Mouse (Mus musculus) large intestine, adult 2 months (tissue): ENCODE data around the gene Tnrc6b. TPM values are rescaled to one million over a fixed set of nuclear protein-coding genes. Genes with fewer than 3 reads are reported as not detected.
A peak's percentile ranks its signal among the peaks of the same experiment; 100 is the strongest.

Experiments
- DNase-seq: peaks from one replicate; pipeline ENCODE4 v3.0.0-alpha.2; 2012; ENCODE audit warnings: low read depth, low spot score
- WGBS: fragments of 180-500 bp; shearing (Covaris S2); methylation state at CpG from one replicate; pipeline ENCODE4 v1.1.7; 2018; 5-methylcytosine and 5-hydroxymethylcytosine counted together
- polyA plus RNA-seq: library from polyadenylated mRNA; depleted of rRNA; stranded (reverse); fragments of >200 nt; gene quantifications from 2 replicates; pipeline ENCODE4 v1.2.3, GENCODE M21; 2012

The Tnrc6b gene
- polyA plus RNA-seq, 1 experiment: 6.5 TPM

DNA sequence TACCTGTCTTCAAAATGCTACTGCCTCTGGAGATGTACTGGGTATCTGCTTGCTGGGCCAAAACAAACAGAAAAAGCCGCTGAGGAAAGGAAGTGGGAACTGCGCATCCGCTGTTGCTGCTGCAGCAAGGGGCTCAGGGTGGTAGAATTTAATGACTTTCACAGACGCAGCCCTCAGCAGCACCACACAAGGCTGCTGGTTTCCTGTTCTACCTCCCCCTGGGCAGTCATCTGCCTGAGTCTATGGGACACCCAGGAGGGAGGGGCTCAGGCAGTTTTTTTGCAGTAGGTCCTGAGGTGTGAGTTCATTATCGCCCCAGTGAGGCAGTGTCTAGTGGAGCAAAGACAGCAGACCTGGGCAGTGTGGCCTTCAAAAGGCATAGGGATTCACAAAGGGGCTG is 13.5 kb upstream of the Tnrc6b start:
- DNase-seq: no peak
- WGBS: 69% methylated on average over 5 of the region's 5 CpGs

DNA sequence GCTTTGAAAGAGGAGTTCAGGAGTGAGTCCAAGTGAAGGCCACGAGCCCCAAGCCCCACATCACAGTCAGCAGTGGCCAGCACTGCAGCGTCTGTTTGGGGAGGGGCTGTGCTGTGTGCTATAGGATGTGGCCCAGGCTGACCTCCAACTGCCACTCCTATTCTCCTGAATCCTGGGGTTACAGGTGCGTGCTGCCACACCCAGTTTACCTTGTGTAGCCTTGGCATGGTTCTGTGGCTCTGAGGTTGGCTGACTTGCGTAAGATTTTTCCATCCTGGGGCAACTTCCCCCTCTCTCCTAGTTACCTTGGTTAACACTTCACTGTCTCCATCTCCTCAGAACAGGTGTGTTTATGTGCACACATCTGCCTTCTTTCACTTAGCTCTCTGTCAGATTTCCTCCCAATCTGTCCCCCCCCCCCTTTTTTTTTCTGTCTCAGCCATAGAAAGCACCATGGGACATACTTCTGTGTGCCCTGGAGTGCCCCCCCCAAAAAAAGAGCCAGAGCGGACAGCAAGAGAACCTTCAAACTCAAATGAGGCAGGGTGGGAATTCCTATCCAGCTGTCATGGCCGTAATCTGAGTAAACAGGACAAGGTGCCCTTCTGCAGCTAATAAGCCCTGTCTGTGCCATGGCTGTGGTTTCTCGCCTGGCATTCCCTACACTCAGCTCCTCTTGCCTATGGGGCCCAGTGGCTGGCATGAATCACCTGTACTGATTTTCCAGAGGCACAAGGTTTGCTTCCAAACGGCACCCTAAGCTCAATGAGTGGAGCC is 9.4 kb upstream of the Tnrc6b start:
- WGBS: 29% methylated on average over 8 of the region's 8 CpGs
- no peak for DNase-seq

- no peak for DNase-seq
- 73% methylated on average over 5 of the region's 5 CpGs for WGBS
Measured at GRCm38 (mm10) chr15:80702910-80703309, 8.2 kb upstream of the Tnrc6b start.

GRCm38 (mm10) chr15:80703495-80703894 is 7.6 kb upstream of the Tnrc6b start:
- 34% methylated on average over 2 of the region's 2 CpGs for whole genome bisulfite sequencing
- no peak for DNase-seq

DNA sequence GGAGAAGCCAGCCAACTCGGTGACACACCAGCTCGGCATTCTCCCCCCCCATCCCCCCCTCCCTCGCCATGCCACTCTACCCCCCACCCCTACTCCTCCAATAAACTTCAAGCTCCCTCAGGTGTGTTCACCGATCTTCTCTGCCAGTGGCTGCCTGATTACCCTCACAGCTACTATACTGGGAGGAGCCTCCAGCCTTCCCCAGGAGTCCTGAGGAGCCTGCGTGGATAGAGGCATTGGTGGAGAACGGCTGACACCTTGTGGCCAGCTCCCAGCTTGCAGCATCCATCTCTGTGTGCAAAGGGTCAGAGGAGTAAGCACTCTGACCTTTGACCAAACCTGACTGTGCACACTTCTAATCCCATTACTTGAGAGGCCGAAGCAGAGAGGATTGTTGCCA is 6.8 kb upstream of the Tnrc6b start:
- no peak for DNase-seq
- 4% methylated on average over 7 of the region's 7 CpGs for WGBS

- DNase-seq: no peak
Measured at GRCm38 (mm10) chr15:80705828-80706549, 5.1 kb upstream of the Tnrc6b start.

GRCm38 (mm10) chr15:80706596-80706995 is 4.5 kb upstream of the Tnrc6b start:
- DNase-seq: no peak
- WGBS: 3% methylated on average over 11 of the region's 11 CpGs

More at GRCm38 (mm10) chr15:80705828-80706549, 5.1 kb upstream of the Tnrc6b start:
- WGBS: 25% methylated on average over 18 of the region's 18 CpGs

DNA sequence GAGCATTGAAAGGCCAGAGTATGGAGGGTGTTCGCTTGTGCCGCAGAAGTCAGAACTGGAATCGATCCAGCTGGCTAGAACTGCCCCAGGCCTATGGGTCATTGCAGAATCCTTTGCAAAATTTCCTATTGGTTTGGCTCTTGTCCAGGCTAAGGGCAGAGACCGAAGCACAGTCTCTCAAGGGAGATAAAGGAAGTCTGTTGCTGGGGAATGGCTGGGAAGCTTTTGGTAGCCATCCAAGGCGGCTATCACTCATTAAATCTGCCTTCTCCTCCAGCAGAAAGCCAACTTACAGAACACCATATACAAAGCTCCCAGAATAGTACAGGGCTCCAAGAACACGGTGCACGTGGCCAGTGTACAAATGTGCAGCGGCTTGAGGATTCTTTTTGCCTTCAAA is 4.0 kb upstream of the Tnrc6b start:
- peak; percentile 79 for DNase-seq
- 13% methylated on average over 8 of the region's 8 CpGs for WGBS

GRCm38 (mm10) chr15:80709593-80709992 is 1.5 kb upstream of the Tnrc6b start:
- DNase-seq: no peak
- WGBS: 27% methylated on average over 6 of the region's 6 CpGs

- 16% methylated on average over 5 of the region's 5 CpGs for WGBS
Measured at GRCm38 (mm10) chr15:80710257-80710607, 881 bp upstream of the Tnrc6b start.

DNA sequence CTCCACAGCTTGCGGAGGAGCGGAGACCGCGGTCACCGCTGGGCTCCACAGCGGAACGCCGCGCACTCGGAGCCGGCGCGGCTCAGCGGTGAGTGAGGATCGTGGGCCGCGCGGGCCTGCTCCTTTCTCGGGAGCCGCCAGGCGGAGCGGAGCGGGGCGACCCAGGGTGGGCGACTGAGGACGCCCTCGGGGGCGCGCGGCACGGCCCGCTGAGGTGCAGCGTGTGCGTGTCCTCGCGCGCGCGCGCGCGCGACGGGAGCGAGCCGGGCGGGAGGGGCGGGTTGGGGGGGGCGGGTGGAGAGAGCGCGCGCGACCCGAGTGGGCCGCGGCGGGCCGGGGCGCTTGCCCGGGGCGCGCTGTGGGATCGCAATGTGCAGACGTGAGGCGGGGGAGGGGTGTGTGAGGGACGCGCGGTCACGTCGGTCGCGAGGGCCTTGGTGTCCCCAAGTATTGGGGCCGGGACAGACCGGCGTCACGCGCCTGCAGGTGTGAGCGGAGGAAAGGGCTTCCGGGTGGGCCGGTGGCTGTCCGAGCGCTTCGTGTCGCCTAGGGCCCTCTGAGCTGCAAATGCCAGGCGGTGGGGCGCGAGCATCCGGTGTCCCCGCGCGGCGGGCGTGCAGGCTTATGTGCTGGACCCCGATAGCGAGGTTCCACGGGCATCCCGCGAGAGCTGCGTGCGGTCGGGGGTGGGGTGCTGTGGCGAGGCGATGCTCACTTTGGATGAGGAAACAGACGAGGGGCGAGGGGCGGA is 463 bp downstream of the Tnrc6b start:
- under 1% methylated on average over 99 of the region's 106 CpGs for WGBS
- no peak for DNase-seq

More at GRCm38 (mm10) chr15:80710257-80710607, 881 bp upstream of the Tnrc6b start:
- no peak for DNase-seq

- WGBS: 90% methylated on average over 4 of the region's 4 CpGs
- no peak for DNase-seq
Measured at GRCm38 (mm10) chr15:80714299-80714698, 3.2 kb downstream of the Tnrc6b start.

DNA sequence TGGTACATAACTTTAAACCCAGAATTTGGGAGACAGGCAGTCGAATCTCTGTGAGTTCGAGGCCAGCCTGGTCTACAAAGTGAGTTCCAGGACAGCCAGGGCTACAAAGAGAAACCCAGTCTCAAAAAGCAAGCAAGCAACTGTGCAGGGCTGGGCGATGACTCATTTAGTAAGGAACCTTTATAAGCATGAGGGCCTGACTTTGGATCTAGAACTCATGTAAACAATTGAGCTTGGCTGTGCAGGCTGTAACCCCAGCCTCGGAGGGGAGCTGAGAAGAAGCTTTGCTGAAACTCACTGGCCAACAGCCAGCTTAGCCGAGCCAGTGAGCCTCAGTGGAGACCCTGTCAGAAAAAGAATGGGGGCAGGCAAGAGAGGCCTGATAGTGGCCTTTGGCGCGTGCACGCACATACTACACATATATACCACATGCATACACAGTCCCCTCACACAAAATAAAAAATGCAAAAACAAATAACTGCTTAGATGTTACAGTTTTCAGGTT is 5.6 kb downstream of the Tnrc6b start:
- WGBS: 72% methylated on average over 8 of the region's 8 CpGs
- no peak for DNase-seq

GRCm38 (mm10) chr15:80717431-80717830 is 6.3 kb downstream of the Tnrc6b start:
- no peak for DNase-seq
- WGBS: 44% methylated on average over 1 of the region's 1 CpGs

DNA sequence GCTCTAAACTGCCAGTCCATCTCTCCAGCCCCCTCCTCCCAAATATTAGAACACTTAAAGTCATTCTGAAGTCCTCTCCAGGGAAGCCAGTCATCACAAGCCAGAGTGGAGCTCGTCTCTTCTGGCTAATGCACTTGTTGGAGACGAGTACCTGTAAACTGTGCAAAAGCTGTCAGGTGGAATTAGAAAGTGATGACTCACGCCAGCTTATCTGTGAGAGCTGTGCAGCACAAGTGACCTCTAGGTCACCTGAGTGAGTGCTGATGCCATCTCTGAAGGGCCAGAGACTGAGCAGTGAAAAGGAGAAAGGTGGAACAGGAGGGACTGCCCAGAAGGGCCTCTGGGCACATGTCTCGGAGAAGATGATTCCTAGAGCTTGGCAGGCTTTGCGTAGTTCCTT is 9.1 kb downstream of the Tnrc6b start:
- DNase-seq: no peak
- 56% methylated on average over 5 of the region's 5 CpGs for WGBS

DNA sequence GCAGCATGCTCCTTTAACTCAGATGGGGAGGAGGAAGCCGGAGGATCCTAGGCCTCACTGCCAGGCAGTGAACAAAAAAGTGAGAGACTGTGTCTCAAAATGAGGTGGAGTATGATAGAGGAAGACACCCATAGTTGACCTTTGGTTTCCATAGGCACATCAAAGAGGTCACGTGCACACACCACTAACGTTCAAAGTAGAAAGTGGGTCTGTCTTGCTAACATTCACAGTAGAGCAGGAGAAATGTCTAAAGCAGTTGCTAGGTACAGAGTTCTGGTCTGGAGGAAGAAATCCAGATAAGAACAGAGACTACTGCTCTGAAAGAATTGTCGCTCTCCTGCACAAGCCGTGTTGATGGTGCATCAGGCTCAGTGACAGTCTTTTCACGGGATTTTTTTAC is 10.7 kb downstream of the Tnrc6b start:
- no peak for DNase-seq
- WGBS: 75% methylated on average over 6 of the region's 6 CpGs

DNA sequence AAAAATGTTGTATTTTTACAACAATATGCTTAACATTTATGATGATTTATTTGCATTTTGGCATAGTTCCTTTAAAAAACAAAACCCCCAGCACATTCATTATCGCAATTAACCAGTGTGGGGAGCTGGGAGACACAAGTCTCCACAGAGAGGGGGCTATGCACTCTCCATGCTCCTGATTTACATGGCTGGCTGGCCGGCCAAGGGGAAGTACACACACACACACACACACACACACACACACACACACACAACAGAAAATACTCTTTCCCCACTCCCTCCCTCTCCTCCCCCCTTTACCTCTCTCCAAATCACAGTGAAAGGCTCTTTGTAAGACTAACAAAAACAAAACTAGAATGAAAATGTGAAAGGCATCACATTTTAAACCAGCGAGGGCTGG is 11.3 kb downstream of the Tnrc6b start:
- 66% methylated on average over 3 of the region's 3 CpGs for WGBS
- no peak for DNase-seq

GRCm38 (mm10) chr15:80729477-80729876 is 18.4 kb downstream of the Tnrc6b start:
- WGBS: 74% methylated on average over 2 of the region's 2 CpGs
- DNase-seq: no peak

DNA sequence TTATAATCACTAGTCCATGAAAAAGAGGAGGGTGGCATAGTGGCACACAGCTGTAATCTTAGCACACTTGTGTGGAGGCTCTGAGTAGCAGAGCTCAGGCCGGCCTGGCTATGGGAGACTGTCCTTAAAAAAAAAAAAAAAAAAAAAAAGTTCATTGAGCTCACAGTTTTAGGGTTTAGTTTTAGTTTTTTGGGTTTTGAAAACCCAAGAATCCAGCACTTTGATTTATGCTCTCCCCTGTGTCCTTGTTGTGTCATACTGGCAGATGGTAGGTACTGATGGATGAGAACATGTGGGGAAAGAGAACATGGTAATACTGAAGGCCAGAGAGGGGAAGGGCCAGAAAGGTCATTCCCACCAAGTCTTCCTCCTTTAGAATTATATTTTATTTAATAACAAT is 19.9 kb downstream of the Tnrc6b start:
- DNase-seq: no peak
- WGBS: 94% methylated on average over 1 of the region's 1 CpGs

DNA sequence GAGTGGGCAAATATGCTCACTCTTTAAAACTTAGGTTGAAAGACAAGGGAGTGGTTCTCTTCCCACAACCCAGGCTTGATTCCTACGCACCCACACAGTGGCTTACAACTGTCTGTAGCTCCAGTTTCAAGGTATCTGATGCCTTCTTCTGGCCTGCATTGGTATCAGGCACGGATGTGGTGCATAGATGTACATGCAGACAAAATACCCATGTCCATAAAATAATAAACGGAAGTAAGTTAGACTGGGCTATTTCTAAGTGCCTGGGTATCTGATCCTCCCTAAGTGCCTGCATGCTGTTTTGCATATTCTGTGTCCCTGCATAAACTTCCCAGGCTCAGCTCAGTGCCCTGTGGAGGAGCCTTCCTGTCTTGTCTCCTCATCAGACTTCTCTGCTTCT is 20.4 kb downstream of the Tnrc6b start:
- no peak for DNase-seq
- WGBS: 74% methylated on average over 3 of the region's 3 CpGs
